Mouse (Mus musculus) MEL (cell line): ENCODE measurements around the gene Grk5.

Experiments used
- CTCF ChIP-seq, 3 experiments: IDR thresholded peaks in 2 of 3; conservative IDR thresholded peaks in 1 of 3; 2 replicates each; pipeline ENCODE4 v1.5.1; 2011 to 2012; ENCODE audit warnings: low read length in 3 of 3, low read depth in 2 of 3, mild to moderate bottlenecking in 2 of 3, improper control_type of control experiment in 1 of 3, inconsistent platforms in 1 of 3, mixed read lengths in 1 of 3, moderate library complexity in 1 of 3; ENCODE audit not compliant: control insufficient read depth in 1 of 3, insufficient read depth in 1 of 3, poor library complexity in 1 of 3, severe bottlenecking in 1 of 3
- HCFC1 ChIP-seq: IDR thresholded peaks from 2 replicates; pipeline ENCODE4 v1.6.1; 2012; ENCODE audit warnings: low read depth, mild to moderate bottlenecking, inconsistent platforms, low read length, improper control_type of control experiment, moderate library complexity
- MXI1 ChIP-seq: IDR thresholded peaks from 2 replicates; pipeline ENCODE4 v1.6.1; 2011; ENCODE audit warnings: mild to moderate bottlenecking, low read depth, low read length, improper control_type of control experiment
- MYC ChIP-seq: IDR thresholded peaks from 2 replicates; pipeline ENCODE4 v1.6.1; 2011; ENCODE audit warnings: low read depth, mild to moderate bottlenecking, low read length, improper control_type of control experiment, moderate library complexity
- POLR2A ChIP-seq, 2 experiments: IDR thresholded peaks; 2 replicates each; pipeline ENCODE4 v1.6.1; 2011 to 2012; ENCODE audit warnings: low read length in 2 of 2, mild to moderate bottlenecking in 2 of 2, control low read depth in 1 of 2, improper control_type of control experiment in 1 of 2, low read depth in 1 of 2, moderate library complexity in 1 of 2; ENCODE audit not compliant: control insufficient read depth in 1 of 2, insufficient read depth in 1 of 2, poor library complexity in 1 of 2
- POLR2AphosphoS5 ChIP-seq: IDR thresholded peaks from 2 replicates; pipeline ENCODE4 v1.6.1; 2012; ENCODE audit warnings: low read depth, borderline replicate concordance, mild to moderate bottlenecking, inconsistent platforms, low read length, moderate library complexity, mixed read lengths
- SMC3 ChIP-seq: IDR thresholded peaks from 2 replicates; pipeline ENCODE4 v1.6.1; 2011; ENCODE audit warnings: low read depth, low read length, improper control_type of control experiment
- TCF12 ChIP-seq: IDR thresholded peaks from 2 replicates; pipeline ENCODE4 v1.6.1; 2014; ENCODE audit warnings: low read depth, mild to moderate bottlenecking, inconsistent platforms, low read length, improper control_type of control experiment, moderate library complexity
- USF1 ChIP-seq: IDR thresholded peaks from 2 replicates; pipeline ENCODE4 v1.6.1; 2014; ENCODE audit warnings: low read depth, mild to moderate bottlenecking, inconsistent platforms, low read length, improper control_type of control experiment, moderate library complexity
- ZKSCAN1 ChIP-seq: IDR thresholded peaks from 2 replicates; pipeline ENCODE4 v1.6.1; 2012; ENCODE audit warnings: low read depth, mild to moderate bottlenecking, inconsistent platforms, low read length, improper control_type of control experiment, moderate library complexity
- ZNF384 ChIP-seq: IDR thresholded peaks from 2 replicates; pipeline ENCODE4 v1.6.1; 2012; ENCODE audit warnings: low read depth, mild to moderate bottlenecking, inconsistent platforms, low read length, improper control_type of control experiment

- TF ChIP-seq POLR2A (IDR thresholded peaks at IDR 0.05; ENCODE audit: control insufficient read depth in 1 of 2, insufficient read depth in 1 of 2, low read depth in 1 of 2, low read length in 2 of 2, poor library complexity in 1 of 2) (no peak), CTCF (IDR thresholded peaks at IDR 0.05 in 2 of 3, conservative IDR thresholded peaks at IDR 0.05 in 1 of 3; ENCODE audit: control insufficient read depth in 1 of 3, insufficient read depth in 1 of 3, low read depth in 2 of 3, low read length in 3 of 3, poor library complexity in 1 of 3, severe bottlenecking in 1 of 3) (no peak), HCFC1 (no peak), USF1 (no peak), ZKSCAN1 (no peak), SMC3 (no peak), ZNF384 (no peak), POLR2AphosphoS5 (no peak), TCF12 (no peak), MYC (no peak), MXI1 (no peak)
These were observed 132.0 kb downstream of the Grk5 start for GRCm38 (mm10) chr19:61021502-61021901.
